Mouse (Mus musculus) embryonic fibroblast, embryonic 13.5 days (primary cell): ENCODE data around the gene Gm17469. TPM values are rescaled to one million over a fixed set of nuclear protein-coding genes. Genes with fewer than 3 reads are reported as not detected.
"Not testable (repeated sequence)": the region's sequence is repeated elsewhere in the genome, so short reads cannot be mapped to it uniquely, and the experiment has no call there.

Experiments used
- H3K27ac ChIP-seq: 2 replicates; pipeline ENCODE4 v1.5.1; 2012; ENCODE audit warnings: low read length, control low read depth, inconsistent platforms; ENCODE audit not compliant: insufficient read depth
- H3K4me1 ChIP-seq: 2 replicates; pipeline ENCODE4 v1.6.1; 2011; ENCODE audit warnings: low read length; ENCODE audit not compliant: control insufficient read depth, insufficient read depth
- H3K4me3 ChIP-seq: 2 replicates; pipeline ENCODE4 v1.5.1; 2011; ENCODE audit warnings: mild to moderate bottlenecking, control low read depth, low read length; ENCODE audit not compliant: insufficient read depth
- polyA plus RNA-seq: library from polyadenylated mRNA; stranded (reverse); fragments of >200 nt; gene quantifications from 2 replicates; pipeline ENCODE4 v1.2.4, GENCODE M21; 2011; ENCODE audit warnings: low read depth; ENCODE audit not compliant: missing spikeins, insufficient read length

The Gm17469 gene
- polyA plus RNA-seq = not detected in 2 replicates

- not testable (repeated sequence) for H3K4me3 ChIP-seq, H3K27ac ChIP-seq, H3K4me1 ChIP-seq
Observed at GRCm38 (mm10) chrX:124629593-124629992, at the start of gene Gm17469. Gm17469 (plus strand) TSS chrX:124629893.

Other genes with a start within 250 kb of the Gm17469 start
- gene Gm17584, start 129.3 kb upstream of the Gm17469 start, polyA plus RNA-seq = not detected in 2 replicates